Mouse (Mus musculus): ENCODE data around the gene Nphs1.
"Not testable (repeated sequence)": the region's sequence is repeated elsewhere in the genome, so short reads cannot be mapped to it uniquely, and the experiment has no call there.

DNA sequence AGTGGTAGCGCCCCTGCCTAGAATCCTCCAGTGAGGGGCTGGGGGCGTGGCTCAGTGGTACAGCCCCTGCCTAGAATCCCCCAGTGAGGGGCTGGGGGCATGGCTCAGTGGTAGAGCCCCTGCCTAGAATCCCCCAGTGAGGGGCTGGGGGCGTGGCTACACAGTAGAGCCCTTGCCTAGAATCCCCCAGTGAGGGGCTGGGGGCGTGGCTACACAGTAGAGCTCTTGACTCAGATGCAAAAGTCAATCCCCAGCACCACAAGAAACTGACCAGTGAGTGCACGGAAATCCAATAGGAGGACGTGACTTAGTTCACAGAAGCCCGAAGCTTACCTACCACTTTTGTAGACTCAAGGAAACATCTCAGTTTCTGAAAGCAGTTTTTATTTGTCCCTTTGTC, 18.0 kb downstream of the Nphs1 start:
- not testable (repeated sequence) for TF ChIP-seq EP300, CTCF (IDR thresholded peaks at IDR 0.05; ENCODE audit: low read depth)

Data from liver, postnatal 0 days (tissue).